Mouse (Mus musculus) T-helper 1 cell (primary cell): Measurements from ENCODE around the gene Zfp184.
"Not testable (repeated sequence)": the region's sequence is repeated elsewhere in the genome, so short reads cannot be mapped to it uniquely, and the experiment has no call there.

Experiments used
- in situ Hi-C: fragments of 300-600 bp; cut with MboI, MseI; formaldehyde crosslinking; loops from one replicate; pipeline ENCODE4 v1.15.1; 2025; ENCODE audit warnings: high pct_unique_total_duplicates

Gene Zfp184

DNA sequence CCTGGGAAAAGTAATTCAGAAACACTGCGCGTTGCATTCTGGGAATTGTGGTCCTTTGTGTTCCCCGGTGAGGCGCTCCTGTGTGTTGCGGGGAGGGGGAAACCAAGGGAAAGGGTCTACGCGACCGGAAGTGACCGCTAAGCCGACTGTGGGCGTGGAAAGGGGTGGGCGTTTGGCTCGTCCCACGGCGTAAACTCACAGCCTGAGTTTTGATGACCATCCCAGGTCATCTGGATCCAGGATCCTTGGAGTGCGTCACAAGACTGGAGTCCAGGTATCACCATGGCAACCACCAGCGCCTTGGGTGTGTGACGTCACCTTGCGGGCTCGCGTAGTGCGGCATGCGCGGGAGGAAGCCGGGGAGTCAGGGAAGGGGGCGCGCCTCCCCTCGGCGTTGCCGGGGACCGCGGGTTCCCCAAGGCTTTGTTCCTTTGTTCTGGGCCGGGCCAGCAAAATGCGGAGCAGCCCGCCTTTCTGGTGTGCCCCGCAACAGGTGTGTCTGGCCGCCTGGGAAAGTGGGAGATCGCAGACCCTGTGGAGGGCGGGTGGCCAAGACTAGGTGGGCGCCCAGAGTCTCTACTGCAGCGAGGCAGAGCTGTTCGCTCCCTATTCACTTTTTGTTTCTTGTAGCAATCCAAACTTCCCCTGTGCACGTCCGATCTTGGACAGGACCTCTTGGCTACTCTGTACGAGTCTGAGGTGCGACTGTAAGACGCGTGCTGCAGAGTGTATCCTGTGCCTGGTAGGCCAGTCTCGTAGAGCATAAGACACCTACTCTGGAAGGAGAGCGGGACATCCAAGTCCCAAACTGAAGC lies at the start of gene Zfp184:
TSS of gene Zfp184 (plus strand) at position 169 of the 815 bp plus-strand sequence.
- in situ Hi-C loops = loop anchor here (5.0 to 10.0 kb wide), 2 partner anchors 33 to 90 kb away; no protein-coding TSS in a partner anchor

DNA sequence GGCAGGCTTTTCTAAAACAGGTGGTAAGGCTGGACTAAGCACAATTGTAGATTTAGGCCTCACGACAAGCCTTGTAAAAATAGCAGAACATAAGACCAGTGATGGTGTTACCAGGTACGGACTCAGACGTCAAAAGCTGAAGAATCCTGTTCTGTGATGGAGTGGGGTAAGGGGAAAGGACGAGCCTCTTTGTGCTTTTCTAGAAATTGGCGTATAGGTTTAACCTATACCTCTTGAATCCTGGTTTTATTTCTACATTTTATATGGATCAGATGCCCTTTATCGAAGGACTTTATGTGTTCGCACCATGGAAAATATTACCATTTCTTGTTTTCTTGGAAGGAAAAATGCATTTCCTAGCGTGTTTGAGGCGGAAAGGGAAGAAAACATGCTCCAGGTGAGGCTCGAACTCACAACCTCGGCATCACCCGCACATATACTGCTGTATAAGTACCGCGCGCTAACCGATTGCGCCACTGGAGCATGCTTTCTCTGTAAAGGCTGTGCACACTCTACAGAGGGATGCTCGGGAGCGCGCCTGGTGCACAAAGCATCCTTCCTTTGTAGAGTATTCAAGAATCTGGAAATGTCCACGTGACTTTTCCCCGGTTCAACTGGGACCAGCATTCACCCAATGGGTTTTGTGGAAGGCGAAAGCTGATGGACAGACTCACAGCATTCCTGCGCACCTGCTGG lies 48.2 kb upstream of the Zfp184 start:
- in situ Hi-C loops = loop anchor here (5.0 kb wide), 1 partner anchor 39 kb away; no protein-coding TSS in a partner anchor

DNA sequence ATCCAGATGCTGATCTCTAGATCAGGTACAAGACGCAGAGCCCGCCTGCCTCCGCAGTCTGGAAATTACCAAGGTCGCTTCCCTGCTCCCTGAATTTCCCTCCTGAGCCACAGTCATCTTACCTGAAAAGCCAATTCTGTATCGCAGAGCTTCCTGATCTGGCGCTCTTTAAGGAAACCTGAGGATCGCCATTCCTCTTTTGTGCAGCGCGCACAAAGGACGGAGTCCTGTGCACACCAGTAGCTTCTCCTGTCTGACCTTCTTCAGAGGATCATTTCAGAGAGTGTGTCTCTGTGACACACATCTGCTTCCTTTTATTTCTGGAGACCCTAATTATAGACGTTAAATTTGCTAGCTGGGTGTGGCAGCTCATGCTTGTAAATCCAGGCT lies 47.7 kb upstream of the Zfp184 start:
- in situ Hi-C loops = loop anchor here (5.0 kb wide), 1 partner anchor 40 kb away; no protein-coding TSS in a partner anchor

DNA sequence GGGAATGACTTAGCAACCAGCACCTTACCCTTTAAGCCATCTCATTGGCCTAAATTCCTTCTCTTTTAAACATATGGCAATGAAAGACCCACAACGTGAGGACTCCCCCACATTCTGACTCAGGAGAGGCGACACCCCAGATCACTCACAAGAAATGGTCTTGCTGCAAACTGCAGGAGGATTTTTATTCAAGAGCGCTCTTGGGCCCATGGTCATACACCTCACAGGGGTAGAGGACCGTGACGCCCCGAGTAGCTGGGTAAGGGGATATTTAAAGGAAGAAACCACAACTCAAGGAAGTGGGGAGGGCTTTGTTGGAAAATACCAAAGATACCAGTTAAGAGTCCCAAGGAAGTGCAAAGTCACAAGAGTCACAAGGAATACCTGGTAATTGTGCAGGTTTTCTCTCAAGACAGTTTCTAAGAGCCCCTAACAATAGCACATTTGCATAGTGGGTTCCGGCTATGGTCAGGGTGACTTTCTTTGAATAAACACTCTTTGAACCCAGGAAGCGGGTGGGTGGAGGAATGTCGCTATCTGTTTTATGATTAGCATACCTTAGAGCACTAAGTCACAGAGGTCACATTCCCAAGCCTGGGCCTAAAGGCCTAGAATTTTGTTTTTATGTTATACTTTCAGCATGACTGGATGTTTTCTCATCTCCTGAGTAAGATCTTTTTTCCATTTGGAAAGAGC lies 43.9 kb upstream of the Zfp184 start:
- in situ Hi-C loops = not testable (repeated sequence)

DNA sequence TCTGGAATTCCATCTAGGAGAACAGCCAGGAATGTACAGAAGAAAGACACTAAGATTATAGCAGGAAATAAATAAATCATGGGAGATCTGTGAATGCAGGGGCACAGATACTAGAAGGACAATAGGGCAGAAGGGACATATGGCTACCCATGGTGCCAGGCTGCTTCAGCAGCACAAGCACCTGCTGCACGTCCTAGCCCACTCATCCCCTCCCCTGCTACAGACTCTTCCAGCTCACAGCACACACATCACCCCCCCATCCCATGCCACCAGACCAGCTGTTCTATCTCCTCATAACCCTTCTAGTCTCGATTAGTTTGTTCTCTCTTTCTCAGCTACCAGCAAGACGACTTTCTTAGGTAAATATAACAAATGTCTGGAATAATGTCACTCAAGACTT lies 41.4 kb upstream of the Zfp184 start:
- in situ Hi-C loops = no loop called here

DNA sequence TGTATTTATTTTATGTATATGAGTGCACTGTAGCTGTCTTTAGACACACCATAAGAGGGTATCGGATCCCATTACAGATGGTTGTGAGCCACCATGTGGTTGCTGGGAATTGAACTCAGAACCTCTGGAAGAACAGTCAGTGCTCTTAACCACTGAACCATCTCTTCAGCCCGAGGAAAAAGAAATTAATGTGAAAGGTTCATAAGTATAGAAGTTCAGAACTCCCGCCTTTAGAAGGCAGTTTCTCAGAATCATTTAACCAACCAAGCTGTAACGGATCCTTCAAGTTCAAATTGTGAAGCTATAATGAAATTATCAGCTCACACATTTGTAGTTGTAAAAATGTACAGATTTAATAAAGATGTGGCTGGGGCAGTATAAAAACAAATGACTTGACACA lies 40.8 kb upstream of the Zfp184 start:
- in situ Hi-C loops = not testable (repeated sequence)

DNA sequence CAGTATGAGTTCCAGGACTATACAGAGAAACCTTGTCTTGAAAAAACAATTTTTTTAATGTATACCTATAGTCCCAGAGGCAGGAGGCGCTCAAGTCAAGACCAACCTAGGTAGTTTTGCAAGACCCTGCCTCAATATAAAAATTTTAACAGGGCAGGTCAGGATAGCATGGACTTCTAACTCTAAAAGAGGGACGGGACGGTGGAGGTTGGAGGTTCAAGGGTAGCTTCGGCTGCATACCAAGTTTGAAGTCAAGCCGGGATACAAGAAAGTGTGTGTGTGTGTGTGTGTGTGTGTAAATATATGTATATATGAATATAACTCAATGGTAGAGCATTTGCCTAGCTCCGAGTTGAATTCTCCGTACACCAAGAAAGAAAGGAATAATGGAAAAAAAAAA lies 38.6 kb upstream of the Zfp184 start:
- in situ Hi-C loops = no loop called here

DNA sequence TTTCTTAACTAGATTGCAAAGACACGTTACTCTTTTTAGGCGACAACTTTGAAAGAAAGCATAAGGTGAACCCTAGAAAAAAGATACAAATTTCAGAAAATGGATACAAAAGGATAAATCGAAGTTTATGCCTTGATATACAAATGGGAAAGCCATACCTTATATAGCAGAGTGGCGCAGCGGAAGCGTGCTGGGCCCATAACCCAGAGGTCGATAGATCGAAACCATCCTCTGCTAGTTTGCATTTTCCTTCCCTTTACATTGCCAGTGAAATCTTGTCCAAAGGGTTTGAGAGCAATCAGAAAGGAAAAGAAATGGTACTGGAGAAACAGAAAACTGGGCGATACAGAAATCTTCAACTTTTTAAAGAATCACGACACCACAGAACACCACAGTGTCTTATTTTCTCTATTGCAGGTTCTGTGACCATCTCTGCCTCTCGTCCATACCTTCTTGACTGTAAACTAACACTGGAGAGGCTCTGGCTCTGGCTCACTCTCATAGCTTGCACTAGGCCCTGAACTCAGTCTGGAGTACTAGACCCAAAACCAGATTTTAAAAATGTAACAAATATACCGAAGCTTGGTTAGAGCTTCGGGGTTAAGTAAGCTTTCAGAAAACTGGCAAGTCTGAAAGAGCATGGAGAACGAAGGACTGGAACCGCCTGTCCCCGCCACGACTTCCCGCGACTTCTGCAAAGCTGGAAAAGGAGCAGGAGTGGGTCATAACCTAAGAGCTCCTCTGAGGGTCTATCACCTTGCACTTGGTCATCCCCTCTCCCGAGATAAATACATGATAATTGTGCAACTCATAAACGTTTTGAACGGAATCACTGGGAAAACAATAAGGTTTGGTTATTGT lies 37.7 kb upstream of the Zfp184 start:
- in situ Hi-C loops = no loop called here

DNA sequence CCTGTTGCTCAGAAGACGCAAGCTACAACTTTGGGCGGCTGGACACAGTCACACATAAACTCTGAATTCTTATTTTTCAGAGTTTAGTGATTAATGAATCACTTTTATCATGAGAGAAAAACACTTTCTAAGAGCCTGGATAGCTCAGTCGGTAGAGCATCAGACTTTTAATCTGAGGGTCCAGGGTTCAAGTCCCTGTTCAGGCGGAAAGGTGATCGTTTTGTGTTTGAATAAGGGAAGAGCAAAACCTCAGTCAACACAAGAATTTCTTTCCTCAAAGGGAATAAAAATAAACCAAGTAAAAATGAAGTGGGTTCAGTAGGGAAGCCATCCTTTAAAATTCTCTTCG lies 37.1 kb upstream of the Zfp184 start:
- in situ Hi-C loops = not testable (repeated sequence)

DNA sequence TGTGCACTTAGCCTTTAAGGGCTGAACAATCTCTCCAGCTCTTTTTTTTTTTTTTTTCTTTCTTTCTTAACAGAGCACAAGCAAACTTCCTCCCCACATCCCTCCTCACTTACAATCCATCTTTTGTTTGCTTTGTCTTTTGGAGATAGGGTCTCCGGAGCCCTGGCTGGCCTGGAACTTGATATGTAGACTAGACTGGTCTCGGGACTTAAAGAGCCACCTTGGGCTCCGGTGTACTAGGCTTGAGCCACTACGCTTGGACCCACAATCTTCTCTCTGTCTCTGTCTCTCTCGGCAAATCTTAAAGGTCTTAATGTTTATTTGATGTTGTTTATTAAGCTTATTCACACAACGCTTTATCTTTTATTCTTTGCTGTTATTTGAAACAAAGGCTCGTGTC lies 34.2 kb upstream of the Zfp184 start:
- in situ Hi-C loops = loop anchor here (5.0 kb wide), 1 partner anchor 37 kb away; the partner anchor contains the start of gene Zfp184

DNA sequence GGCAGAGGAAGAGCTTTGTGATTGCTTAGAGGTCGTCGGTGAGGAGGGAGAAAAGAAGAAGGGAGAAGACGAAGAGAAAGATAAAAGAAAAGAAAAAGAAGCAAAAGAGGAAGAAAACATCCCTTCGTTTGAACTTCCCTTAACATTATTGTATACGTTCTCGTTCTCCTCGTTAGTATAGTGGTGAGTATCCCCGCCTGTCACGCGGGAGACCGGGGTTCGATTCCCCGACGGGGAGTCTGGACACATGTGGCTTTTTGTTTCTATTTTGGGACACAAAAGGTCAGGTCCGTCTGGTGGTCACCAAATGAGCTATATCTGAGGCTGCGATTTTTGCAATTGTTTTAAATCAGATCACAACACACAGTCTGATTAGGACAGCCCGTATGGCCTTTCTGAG lies 33.7 kb upstream of the Zfp184 start:
- in situ Hi-C loops = loop anchor here (5.0 kb wide), 1 partner anchor 36 kb away; the partner anchor contains the start of gene Zfp184

DNA sequence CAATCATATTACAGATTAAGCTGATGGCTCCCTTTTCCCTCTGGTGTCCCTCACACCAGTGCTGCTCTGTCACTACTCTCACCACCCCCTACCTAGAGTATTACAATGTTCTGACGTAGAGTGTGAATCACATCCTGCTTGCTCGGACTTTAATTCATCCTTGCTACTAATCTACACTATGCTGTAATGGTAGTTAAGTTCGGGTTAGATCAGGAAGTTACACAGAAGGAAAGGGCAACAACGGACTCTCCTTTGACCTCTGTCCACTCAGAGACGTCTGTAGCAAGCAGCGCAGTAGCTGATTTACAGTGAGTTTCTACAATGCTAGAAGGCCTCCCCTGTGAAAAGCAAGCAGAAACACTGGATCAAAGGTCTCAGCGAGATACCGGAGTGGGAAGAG lies 31.0 kb upstream of the Zfp184 start:
- in situ Hi-C loops = loop anchor here (5.0 kb wide), 1 partner anchor 33 kb away; the partner anchor contains the start of gene Zfp184

DNA sequence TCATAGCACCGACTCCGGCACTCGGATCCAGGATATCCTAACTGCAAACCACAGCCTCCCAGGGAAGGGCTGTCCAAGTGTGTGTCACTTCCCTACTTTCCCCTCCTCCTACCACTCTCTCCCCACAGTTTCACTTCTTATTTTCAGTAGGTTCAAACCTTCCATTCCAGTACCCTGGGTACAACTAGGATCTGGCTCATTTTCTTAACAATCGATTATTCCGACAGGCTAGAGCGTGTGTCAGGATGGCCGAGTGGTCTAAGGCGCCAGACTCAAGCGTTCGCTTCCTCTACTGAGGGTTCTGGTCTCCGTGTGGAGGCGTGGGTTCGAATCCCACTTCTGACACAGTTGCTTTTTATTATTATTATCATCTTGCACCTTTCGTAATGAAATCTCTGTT lies 30.3 kb upstream of the Zfp184 start:
- in situ Hi-C loops = loop anchor here (5.0 kb wide), 1 partner anchor 33 kb away; the partner anchor contains the start of gene Zfp184

DNA sequence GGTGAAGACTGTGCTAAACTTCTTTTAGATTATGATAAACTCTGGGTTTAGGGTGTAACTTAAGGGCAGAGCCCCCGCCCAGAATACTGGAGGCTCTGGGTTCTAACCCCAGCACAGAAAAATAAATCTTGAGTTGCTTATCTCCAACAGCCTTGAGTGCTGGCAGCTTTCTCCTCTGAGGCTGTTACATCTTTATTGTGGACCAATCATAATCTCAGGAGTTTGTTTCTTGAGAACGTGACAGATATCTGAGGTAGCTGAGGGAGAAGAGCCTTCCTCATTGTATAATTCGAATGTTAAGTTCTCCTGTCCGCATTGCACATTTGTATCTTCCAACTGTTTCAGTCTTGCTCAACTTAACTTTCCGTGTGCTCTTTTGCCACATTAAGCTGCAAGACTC lies 29.4 kb upstream of the Zfp184 start:
- in situ Hi-C loops = loop anchor here (5.0 kb wide), 1 partner anchor 743 kb away; no protein-coding TSS in a partner anchor

DNA sequence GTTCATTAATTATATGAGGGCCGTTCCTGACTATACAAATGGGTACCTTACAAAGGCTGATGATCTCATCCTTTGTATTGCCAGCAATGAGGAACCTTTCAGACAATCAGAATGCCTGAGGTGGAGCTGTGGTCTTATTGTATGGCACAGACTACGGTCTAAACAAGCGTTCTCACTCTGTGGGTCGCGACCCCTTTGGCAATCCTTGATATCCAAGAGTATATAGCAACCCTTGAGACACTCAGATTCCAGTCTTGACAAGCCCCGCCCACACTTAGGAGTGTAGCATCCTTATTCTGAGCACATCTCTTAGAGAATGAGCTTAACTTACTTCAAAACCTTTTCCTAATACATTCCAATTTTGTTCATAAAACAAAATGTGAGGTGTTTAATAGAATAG lies 28.8 kb upstream of the Zfp184 start:
- in situ Hi-C loops = loop anchor here (5.0 kb wide), 1 partner anchor 744 kb away; no protein-coding TSS in a partner anchor

DNA sequence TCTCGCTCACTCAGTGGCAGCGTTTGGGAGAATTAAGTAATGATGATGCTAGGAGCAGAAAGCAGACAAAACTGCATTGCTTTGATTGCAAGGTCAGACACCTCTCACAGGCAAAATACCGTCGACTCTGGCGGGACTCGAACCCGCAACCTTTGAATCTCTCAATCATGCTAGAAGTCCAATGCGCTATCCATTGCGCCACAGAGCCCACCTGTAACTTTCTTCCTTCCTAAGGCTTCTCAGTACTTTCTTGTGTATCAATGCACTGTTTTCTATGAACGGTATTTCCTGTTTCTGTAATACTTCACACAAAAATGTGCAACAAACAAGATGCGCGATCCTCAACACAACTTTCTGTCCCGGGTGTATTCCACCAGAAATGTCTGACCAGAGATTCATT lies 27.9 kb upstream of the Zfp184 start:
- in situ Hi-C loops = loop anchor here (5.0 kb wide), 1 partner anchor 745 kb away; no protein-coding TSS in a partner anchor

DNA sequence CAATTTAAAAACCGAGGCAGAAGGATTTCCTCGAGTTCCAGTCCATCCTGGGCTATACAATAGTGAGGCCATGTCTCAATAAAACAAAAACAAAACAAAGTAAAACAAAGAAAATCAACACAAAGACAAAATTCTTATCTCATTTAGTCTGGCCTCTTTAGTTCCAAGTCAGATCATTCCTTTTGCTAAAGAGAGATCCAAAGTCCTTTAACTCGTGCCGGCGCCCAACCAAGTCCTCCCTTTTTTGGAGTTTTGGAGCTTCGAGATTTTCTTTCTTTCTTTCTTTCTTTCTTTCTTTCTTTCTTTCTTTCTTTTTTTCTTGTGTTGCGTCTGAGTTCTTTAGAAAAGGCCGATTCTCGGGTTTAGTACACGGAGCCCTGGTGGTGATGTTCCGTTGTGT lies 27.4 kb upstream of the Zfp184 start:
- in situ Hi-C loops = loop anchor here (5.0 kb wide), 1 partner anchor 745 kb away; no protein-coding TSS in a partner anchor

DNA sequence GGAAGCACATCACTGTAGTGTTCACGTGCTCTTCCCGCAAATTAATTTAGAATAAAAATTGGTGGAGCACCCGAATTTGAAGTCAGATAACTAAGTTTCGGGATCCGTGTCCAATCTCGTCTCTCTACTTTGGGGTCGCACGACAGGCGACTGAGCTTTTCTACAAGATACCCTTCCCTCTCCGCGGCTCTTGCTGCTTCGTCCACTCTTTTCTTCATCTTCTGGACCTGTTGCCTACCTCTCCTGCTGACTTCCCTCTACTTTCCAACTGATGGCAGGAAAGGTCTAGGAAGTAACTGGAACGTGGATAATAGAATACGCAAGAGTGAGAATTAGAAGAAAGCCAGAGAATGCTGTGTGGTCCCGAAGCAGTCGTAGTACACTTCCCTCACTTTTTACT lies 26.9 kb upstream of the Zfp184 start:
- in situ Hi-C loops = loop anchor here (5.0 kb wide), 1 partner anchor 746 kb away; no protein-coding TSS in a partner anchor

DNA sequence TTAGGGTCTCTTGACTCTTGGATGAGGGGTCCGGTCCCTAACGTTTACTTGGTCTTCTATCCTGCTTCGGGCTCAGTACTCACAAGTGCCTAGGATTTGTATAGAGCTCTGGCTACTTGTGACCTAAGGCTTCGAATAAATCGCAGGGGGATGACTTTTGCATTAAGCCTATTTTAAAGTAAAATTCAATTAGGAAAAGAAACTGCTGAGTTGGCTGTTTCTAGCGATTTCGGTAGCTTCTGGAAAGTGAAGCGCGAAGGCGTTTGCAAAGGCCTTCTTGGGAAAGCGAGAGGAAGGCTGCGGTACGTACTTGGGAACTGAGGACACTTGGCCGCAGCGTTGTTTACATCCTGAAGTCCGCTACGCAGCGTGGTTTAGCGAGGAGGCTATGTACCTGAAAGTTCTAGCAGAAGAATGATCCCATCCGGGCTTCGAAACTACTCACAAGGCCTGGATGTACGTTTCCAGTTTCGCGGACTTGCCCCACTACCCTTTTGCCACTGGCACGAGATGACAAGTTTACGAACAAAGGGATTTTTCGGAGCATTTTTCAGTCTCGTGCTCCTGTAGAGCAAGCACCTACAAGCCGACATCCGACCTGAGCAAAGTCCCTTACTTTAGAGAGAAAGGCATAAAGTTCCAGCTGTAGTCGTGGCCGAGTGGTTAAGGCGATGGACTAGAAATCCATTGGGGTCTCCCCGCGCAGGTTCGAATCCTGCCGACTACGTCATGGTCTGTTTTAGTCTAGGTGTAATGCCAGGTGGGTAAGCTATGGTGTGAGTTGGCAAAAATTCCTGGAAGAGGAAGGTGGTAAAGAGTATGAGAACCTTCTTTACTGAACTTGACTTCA lies 26.1 kb upstream of the Zfp184 start:
- in situ Hi-C loops = loop anchor here (5.0 kb wide), 1 partner anchor 746 kb away; no protein-coding TSS in a partner anchor
